Mouse (Mus musculus): ENCODE data around the gene Clasp2. TPM values are rescaled to one million over a fixed set of nuclear protein-coding genes. Genes with fewer than 3 reads are reported as not detected.
"Not testable (repeated sequence)": the region's sequence is repeated elsewhere in the genome, so short reads cannot be mapped to it uniquely, and the experiment has no call there.

The Clasp2 gene
- total RNA-seq, 2 experiments from 2014 or later: 43.7 to 44.1 TPM

GRCm38 (mm10) chr9:113815836-113816235 is 74.6 kb downstream of the Clasp2 start:
- no peak for DNase-seq

DNA sequence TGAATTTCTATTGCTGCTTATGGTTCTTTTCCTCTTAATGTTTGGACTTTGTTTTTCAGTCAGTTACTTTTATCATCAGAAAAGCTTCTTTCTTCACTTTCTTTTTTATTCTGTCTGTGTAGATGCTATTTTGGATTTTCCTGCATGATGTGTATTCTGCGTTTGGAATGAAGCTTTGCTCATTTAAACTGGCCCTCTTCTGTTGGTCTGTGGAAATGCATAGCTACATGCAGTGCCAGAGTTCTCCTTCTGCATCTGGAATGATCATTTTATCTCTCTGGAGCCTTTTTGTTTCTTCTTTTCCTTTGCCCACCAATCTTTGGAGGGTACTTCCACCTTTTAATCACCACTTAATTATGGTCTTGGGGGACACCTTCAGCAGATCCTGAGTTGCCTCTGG is 80.9 kb downstream of the Clasp2 start:
- DNase-seq: no peak

DNA sequence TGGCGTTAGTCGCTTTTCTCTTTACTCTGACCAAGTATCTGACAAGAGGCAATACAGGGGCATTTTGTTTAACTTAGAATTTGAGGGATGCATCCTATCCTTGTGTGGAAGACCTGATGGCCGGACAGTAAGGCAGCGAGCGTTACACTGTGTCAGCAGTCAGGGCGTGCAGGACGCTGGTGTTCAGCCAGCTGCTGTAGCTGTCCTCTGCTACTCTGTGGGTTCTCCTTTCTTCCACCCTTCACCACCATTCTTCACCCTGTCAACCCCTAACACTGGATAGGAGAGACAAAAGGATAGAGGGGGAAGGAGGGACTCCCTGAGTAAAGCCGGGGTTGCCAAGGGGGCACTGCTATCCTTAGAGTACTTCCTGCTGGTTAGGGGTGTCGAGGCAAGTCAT is 87.4 kb downstream of the Clasp2 start:
- no peak for DNase-seq

- no peak for DNase-seq
Observed at GRCm38 (mm10) chr9:113830219-113830618, 88.9 kb downstream of the Clasp2 start.

GRCm38 (mm10) chr9:113833481-113833880 is 92.2 kb downstream of the Clasp2 start:
- no peak for DNase-seq

DNA sequence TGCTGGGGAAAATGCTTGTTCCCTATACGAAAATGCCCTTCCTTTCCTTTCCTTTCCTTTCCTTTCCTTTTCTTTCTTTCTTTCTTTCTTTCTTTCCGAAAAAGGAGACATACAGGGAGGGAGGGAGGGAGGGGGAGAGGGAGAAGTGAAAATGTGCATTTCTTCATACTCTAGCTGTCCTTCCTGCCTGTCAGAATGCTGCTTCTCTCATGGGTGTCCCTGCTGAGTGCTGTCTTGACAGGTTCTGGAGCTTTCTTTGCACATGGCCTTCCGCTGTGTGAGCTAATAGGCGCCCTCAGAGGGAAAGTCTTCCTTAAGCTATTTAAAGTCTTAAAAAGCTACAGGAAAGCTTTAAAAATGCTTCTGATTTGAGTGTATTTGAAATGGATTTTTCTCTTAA is 95.7 kb downstream of the Clasp2 start:
- no peak for DNase-seq

- no peak for DNase-seq
Observed at GRCm38 (mm10) chr9:113837461-113837860, 96.2 kb downstream of the Clasp2 start.

DNA sequence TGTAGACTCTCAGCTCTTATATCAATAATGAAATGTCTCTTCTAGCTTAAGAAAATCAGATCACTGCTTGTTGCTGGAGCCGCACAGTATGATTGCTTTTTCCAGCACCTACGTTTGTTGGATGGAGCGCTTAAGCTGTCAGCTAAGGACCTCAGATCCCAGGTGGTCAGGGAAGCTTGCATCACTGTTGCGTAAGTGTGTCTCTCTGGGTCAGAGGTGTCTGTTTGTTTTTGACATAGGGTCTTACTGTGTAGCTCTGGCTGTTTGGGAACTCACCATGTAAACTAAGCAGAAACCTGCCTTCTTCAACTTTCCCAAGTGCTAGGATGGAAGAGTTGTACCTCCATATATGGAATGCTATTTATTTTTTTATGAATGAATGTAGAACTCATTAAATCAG is 102.8 kb downstream of the Clasp2 start:
- no peak for DNase-seq

GRCm38 (mm10) chr9:113855441-113855840 is 114.2 kb downstream of the Clasp2 start:
- DNase-seq: no peak

DNA sequence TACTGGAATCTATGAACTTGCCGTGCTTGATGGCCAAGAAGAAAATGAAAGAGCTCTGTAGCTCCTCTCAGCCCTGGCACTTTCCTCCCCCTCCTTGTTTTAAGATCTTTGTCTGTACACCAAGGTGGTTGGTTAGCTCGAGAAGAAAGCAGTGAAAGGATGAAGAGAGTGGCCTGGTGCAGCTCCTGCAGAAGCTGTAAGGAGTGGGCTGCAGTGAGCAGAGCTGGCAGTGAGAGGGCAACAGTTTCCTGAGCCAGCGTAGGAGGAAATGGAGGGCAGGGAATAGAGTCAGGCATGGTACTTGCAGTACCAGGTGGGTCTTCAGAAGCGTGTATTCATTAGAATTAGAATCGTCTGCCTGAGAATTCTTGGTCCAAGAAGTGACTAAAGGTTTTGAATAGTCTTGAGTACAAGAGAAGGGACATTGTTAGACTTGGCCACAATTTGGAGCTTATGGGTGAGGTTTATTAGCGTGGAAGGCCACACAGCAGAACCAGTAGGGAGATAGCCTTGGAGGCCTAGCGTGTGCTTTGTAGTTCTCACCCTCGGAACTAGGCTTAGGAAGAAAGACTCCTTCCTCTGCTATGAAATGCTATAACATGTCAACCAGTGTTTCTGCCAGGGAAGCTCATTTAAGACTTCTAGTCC is 116.1 kb downstream of the Clasp2 start:
- DNase-seq: no peak

- no peak for DNase-seq
Observed at GRCm38 (mm10) chr9:113857929-113858440, 116.7 kb downstream of the Clasp2 start.

DNA sequence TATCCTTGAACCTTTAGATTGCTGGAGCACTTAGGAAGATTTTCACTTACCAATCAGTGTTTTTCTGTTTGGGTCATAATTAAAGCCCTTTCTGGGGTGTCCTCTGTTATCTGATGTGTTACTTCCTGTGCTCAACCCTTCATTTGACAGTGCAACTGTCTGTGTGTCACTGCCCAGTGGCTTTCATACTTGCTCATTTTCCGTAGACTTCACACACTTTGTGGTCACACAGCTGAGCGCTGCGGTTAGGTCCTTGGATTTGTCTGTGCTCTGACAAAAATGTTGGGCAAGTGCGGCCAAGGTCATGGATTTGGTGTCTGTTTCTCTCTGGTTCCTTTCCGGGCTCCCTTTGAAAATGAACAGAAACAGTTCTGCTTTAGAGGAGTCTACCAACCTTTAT is 118.1 kb downstream of the Clasp2 start:
- no peak for DNase-seq

DNA sequence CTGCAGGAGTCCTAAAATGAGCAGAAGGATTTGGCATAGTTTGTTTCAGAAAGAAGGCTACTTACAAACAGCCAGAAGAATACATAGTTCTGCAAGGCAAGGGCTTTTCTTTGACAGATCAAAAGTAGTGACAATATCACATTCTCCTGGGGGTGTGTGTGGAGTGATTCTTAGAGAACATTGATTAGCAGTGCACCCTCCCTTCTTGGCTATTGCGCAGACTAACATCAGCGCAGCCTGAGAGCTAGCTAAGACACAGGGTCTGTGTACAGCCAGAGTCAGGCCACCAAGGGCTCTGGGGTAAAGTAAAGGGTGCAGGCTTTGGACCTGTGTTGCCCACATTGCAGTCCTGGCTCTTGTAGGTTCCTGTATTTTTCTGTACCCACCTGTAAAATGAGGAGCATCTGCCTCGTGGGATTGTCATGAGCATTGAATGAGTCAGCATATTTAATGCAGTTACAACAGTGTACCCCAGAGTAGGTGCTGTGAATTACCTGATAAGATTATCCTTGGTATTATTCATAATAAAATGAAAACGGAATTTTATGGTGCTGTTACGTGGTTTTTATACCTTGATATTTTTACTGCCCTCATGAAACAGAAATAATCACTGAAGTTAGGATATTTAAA is 122.2 kb downstream of the Clasp2 start:
- no peak for DNase-seq

GRCm38 (mm10) chr9:113867951-113868350 is 126.7 kb downstream of the Clasp2 start:
- no peak for DNase-seq

- no peak for DNase-seq
Observed at GRCm38 (mm10) chr9:113894903-113895302, 153.6 kb downstream of the Clasp2 start.

DNA sequence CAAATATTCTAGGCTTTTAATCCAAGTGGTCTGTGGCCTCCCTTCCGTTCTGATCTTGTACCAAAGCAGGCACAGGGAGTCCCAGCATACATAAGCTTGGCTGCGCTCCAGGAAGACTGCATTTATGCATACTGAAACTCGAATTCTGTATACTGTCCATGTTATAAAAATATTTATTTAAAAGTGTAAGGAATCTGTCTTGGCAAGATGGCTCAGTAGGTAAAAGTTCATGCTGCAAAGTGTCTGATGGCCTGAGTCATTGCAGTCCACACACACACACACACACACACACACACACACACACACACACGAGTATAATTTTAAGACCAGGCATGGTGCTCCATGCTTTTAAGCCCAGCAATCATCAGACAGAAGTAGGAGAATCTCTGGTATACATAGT is 161.9 kb downstream of the Clasp2 start:
- DNase-seq: no peak

GRCm38 (mm10) chr9:113904315-113904714 is 163.0 kb downstream of the Clasp2 start:
- not testable (repeated sequence) for DNase-seq

DNA sequence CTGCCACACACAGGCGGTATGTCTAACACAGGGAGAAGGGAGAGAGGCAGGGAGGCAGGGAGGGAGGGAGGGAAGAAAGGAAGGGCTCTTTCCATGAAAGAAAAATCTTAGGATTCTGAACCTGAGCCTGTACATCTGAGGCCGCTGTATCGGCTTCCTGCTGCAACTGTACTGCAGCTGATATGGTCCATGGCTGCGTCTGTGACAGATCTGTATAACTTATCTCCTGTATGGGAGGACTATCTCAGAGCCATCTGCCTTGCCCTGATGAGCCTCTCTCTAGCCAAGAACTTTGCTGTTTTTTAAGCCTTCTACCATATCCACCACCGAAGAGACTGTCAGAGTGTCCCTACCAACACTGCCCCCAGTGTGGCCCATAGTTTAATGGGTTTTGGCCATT is 174.5 kb downstream of the Clasp2 start:
- no peak for DNase-seq

DNA sequence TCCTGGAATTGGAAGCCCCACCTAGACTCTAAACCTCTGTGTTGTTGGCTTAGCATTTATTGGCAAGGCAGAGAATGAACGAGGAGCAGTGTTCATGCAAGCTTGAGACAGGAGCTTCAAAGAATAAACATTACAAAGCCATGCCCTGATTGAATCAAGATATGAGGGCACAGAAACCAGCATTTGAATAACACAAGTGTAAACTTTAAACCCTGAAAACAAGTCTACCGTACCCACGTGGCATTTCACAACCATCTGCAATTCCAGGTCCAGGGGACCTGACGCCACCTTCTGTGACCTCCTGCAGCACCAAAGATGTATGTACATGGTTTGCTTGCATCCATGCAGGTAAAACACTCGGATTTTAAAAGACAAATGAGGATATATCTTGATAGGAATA is 181.4 kb downstream of the Clasp2 start:
- DNase-seq: no peak

GRCm38 (mm10) chr9:113924883-113925282 is 183.6 kb downstream of the Clasp2 start:
- no peak for DNase-seq

DNA sequence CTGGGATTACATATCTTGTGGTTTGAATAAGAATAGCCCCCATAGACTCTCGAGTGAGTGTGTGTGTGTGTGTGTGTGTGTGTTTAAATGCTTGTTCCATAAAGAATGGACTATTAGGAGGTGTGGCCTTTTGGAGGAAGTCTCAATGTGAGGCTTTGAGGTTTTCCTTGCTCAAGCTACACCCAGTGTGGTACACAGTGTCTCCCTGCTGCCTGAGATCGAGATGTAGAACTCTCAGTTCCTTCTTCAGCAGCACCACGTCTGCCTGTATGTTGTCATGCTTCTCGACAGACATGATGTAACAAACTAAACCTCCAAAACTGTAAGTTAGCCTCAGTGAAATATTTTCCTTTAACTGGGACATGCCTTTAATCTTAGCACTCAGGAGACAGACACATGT is 187.3 kb downstream of the Clasp2 start:
- DNase-seq: no peak

DNA sequence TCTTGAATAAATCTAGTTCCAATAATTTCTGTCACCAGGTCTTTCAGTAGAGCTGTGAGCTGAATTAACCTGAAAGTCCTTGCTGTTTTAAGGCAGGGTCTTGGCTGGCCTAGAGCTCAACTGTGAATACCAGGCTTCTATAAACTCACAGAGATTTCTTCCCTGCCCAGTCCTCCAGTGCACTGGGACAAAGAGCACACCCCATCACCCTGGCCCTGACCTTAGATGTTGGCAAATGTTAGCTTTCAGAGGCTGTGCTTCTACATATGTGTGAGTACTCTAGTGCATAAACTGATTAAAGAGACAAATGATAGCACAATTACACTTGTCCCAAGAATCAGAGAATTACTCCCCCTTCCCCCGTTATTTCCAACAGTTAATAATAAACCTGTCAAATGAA is 188.4 kb downstream of the Clasp2 start:
- DNase-seq: no peak

GRCm38 (mm10) chr9:113930534-113931374 is 189.5 kb downstream of the Clasp2 start, which contains the start of gene Ubp1:
Gene Ubp1 (plus strand): TSS chr9:113930934.
- peak; percentile 98 for DNase-seq
